Mouse (Mus musculus) olfactory bulb, adult 2 months (tissue): Measurements from ENCODE around the gene Zdhhc17.

ENCODE experiments used
- CTCF ChIP-seq: fragments of 200-500 bp; IDR thresholded peaks from 2 replicates; pipeline ENCODE4 v1.5.1; 2012; ENCODE audit warnings: low read depth, mild to moderate bottlenecking, low read length, moderate library complexity; ENCODE audit not compliant: insufficient read depth
- POLR2A ChIP-seq: fragments of 200-500 bp; IDR thresholded peaks from 2 replicates; pipeline ENCODE4 v1.6.1; 2012; ENCODE audit warnings: mild to moderate bottlenecking, low read depth, low read length, moderate library complexity; ENCODE audit not compliant: insufficient read depth

GRCm38 (mm10) chr10:111050511-111050910 is 40.6 kb upstream of the Zdhhc17 start:
- TF ChIP-seq POLR2A (no peak), CTCF (no peak)
